Mouse (Mus musculus): ENCODE measurements at regions not wholly inside any gene's neighbourhood (a gene's known extent, or its start where the extent isn't known, plus 50 kb on each side); places are given as distances from the start of the nearest gene placed in this dataset.

DNA sequence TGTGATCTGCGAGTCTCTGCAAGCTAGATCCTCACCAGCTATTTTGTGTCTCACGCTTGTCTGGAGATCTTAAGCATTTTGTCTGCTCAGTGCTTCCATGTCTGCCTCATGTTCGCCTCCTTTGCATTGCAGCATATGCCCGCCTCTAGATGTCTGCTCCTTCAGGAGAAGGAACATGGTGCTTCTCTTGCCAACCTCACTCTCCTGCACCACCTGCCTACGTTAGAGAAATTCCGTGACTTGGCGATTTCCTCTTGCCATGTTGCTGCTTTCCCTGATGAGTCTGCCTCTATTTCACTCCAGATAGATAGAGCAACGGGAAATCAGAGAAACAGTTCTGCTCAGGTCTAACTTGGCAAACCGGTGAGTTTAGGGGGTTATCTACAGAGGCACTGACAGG, 126.2 kb downstream of the Dyrk2 start:
- Histone ChIP-seq H3K9ac (ENCODE audit: low read length) (no peak overlapping the region), H3K4me1 (replicated peaks; ENCODE audit: control insufficient read depth, insufficient read depth) (peaks cover 3% of the 10 kb centered on the region; the same call in 1 of the 2 replicates), H3K9me3 (ENCODE audit: control insufficient read depth, low read length) (no peaks in the 10 kb centered on the region), H3K4me2 (replicated peaks; ENCODE audit: low read depth) (no peak overlapping the region), H3K4me3 (ENCODE audit: low read depth, low read length) (no peak overlapping the region), H3K36me3 (ENCODE audit: control insufficient read depth, insufficient read depth, low read length) (no peaks in the 10 kb centered on the region), H3K27me3 (ENCODE audit: control insufficient read depth, insufficient read depth, low read length) (no peaks in the 10 kb centered on the region), H3K27ac (replicated peaks) (no peak overlapping the region)
- DNase-seq (ENCODE audit: low spot score) (no peak), ATAC-seq (ENCODE audit: low FRiP score, low TSS enrichment) (no peak)
- 87% methylated on average over 9 of the region's 9 CpGs for WGBS
- TF ChIP-seq EP300 (optimal IDR thresholded peaks at IDR 0.05) (no peak), CTCF (IDR thresholded peaks at IDR 0.05; ENCODE audit: low read depth) (no peak)

DNA sequence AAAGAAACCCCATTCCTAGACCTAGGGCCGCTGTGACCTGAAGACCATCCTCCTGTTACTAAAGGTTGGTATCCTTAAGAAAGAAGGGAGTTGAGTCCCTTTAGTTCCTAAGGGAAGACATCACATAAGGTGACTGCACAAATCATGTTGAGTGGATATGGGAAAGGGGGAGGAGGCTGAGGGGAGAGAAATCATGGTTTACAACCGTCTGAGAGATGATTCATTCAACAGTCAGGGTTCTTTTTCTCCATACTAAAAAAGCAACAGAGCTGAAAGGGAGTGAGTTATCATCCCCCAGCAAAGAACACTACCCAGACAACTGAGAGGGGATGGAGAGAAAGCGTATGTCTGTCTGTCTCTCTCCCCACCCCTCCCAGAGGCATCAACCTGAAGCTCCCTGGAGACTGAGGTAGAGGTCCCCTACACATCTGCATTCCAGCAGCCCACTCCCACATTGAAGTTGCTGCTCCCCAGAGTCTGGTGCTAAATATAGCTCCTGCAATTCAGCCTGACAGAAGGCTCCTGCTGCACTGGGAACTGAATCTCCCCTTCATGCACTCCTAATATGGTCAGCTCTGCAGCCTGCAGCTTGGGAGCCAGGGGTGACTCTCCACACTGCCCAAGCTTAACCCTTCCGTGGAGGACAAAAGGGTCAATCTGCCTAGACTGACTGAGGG, 123.2 kb downstream of the Dyrk2 start:
- no peak overlapping the region for H3K9ac ChIP-seq (ENCODE audit: low read length)
- TF ChIP-seq EP300 (optimal IDR thresholded peaks at IDR 0.05) (no peak), CTCF (IDR thresholded peaks at IDR 0.05; ENCODE audit: low read depth) (no peak)
- no peak overlapping the region for H3K4me3 ChIP-seq (ENCODE audit: low read depth, low read length)
- no peak for DNase-seq (ENCODE audit: low spot score)
- peaks cover 3% of the 10 kb centered on the region; the same call in 1 of the 2 replicates for H3K4me1 ChIP-seq (replicated peaks; ENCODE audit: control insufficient read depth, insufficient read depth)
- H3K4me2 ChIP-seq (replicated peaks; ENCODE audit: low read depth) = no peak overlapping the region
- 45% methylated on average over 4 of the region's 4 CpGs for WGBS
- no peaks in the 10 kb centered on the region for H3K36me3 ChIP-seq (ENCODE audit: control insufficient read depth, insufficient read depth, low read length)
- no peaks in the 10 kb centered on the region for H3K27me3 ChIP-seq (ENCODE audit: control insufficient read depth, insufficient read depth, low read length)
- peak overlapping the region; percentile 86 for H3K27ac ChIP-seq (replicated peaks)
- peak; percentile 77; the same call in 1 of the 2 replicates for ATAC-seq (ENCODE audit: low FRiP score, low TSS enrichment)
- H3K9me3 ChIP-seq (ENCODE audit: control insufficient read depth, low read length) = no peaks in the 10 kb centered on the region

DNA sequence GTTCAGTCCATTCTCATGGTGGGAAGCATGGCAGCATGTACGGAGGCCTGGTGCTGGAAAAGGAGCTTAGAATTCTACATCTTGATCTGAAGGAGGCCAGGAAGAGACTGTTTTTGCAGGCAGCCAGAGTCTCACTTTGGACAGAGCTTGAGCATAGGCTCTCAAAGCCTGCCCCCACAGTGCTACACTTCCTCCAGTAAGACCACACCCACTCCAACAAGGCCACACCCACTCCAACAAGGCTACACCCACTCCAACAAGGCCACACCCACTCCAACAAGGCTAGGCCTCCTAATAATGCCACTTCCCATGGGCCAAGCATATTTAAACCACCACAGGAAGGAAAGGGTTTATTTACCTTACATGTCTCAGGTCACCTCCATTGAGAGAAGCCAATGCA, 121.0 kb downstream of the Dyrk2 start:
- no peaks in the 10 kb centered on the region for H3K36me3 ChIP-seq (ENCODE audit: control insufficient read depth, insufficient read depth, low read length)
- WGBS = 90% methylated on average over 1 of the region's 1 CpGs
- no peak overlapping the region for H3K9ac ChIP-seq (ENCODE audit: low read length)
- DNase-seq (ENCODE audit: low spot score) (no peak), ATAC-seq (ENCODE audit: low FRiP score, low TSS enrichment) (0 out of 2 replicates have a peak, but pooled peaks have one; percentile 43)
- no peaks in the 10 kb centered on the region for H3K27me3 ChIP-seq (ENCODE audit: control insufficient read depth, insufficient read depth, low read length)
- H3K27ac ChIP-seq (replicated peaks) = no peak overlapping the region
- TF ChIP-seq CTCF (IDR thresholded peaks at IDR 0.05; ENCODE audit: low read depth) = no peak
- H3K4me1 ChIP-seq (replicated peaks; ENCODE audit: control insufficient read depth, insufficient read depth) = peaks cover 3% of the 10 kb centered on the region; the same call in 1 of the 2 replicates
- H3K9me3 ChIP-seq (ENCODE audit: control insufficient read depth, low read length) = no peaks in the 10 kb centered on the region
- H3K4me2 ChIP-seq (replicated peaks; ENCODE audit: low read depth) = no peak overlapping the region
- no peak overlapping the region for H3K4me3 ChIP-seq (ENCODE audit: low read depth, low read length)

DNA sequence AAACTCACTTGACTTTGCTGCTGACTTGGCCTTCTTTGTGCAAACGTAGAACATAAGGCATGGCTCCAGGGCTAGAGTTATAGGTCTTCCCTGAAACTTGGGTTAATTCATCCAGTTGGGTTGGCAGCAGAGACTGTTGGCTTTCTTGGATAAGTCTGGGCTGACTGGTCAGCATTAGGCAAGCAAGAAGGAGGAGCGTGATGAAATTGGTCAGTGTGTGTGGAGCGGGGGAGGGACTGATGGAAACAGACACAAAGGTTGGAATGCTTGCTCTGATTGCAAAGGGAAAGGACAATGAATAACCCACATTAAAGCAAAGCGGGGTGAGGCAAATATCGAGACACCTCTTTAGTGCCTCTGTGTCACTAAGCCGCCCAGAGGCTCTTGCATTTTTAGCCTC, 120.3 kb downstream of the Dyrk2 start:
- peaks cover 3% of the 10 kb centered on the region; the same call in 1 of the 2 replicates for H3K4me1 ChIP-seq (replicated peaks; ENCODE audit: control insufficient read depth, insufficient read depth)
- H3K9me3 ChIP-seq (ENCODE audit: control insufficient read depth, low read length) = no peaks in the 10 kb centered on the region
- no peak for DNase-seq (ENCODE audit: low spot score)
- H3K36me3 ChIP-seq (ENCODE audit: control insufficient read depth, insufficient read depth, low read length) = no peaks in the 10 kb centered on the region
- no peak for ATAC-seq (ENCODE audit: low FRiP score, low TSS enrichment)
- no peak overlapping the region for H3K9ac ChIP-seq (ENCODE audit: low read length)
- WGBS = 66% methylated on average over 6 of the region's 6 CpGs
- no peak overlapping the region for H3K4me3 ChIP-seq (ENCODE audit: low read depth, low read length)
- no peak overlapping the region for H3K27ac ChIP-seq (replicated peaks)
- no peaks in the 10 kb centered on the region for H3K27me3 ChIP-seq (ENCODE audit: control insufficient read depth, insufficient read depth, low read length)
- no peak overlapping the region for H3K4me2 ChIP-seq (replicated peaks; ENCODE audit: low read depth)
- TF ChIP-seq CTCF (IDR thresholded peaks at IDR 0.05; ENCODE audit: low read depth) = no peak
- no peak for TF ChIP-seq EP300 (optimal IDR thresholded peaks at IDR 0.05)

DNA sequence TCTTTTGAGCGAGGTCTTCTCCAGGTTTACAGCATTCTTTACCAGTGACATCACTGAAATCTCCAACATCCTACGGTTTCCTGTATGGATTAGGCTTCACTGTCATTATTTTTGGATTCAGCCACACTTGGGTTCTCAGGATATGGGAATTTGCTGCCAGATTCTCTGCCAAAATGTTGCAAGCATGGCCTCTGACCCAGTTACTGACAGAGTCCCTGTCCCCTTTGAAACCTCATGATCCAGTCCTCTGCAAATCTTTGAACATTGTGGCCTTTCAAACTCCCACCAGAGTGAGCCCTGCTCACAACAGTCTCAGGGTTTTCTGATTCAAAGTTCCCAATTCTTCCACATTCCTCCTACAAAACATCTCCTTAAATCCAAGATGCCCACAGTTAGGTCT, 118.9 kb downstream of the Dyrk2 start:
- Histone ChIP-seq H3K9me3 (ENCODE audit: control insufficient read depth, low read length) (no peaks in the 10 kb centered on the region), H3K4me1 (replicated peaks; ENCODE audit: control insufficient read depth, insufficient read depth) (peaks cover 3% of the 10 kb centered on the region; the same call in 1 of the 2 replicates), H3K36me3 (ENCODE audit: control insufficient read depth, insufficient read depth, low read length) (no peaks in the 10 kb centered on the region), H3K4me2 (replicated peaks; ENCODE audit: low read depth) (no peak overlapping the region), H3K4me3 (ENCODE audit: low read depth, low read length) (no peak overlapping the region), H3K27ac (replicated peaks) (no peak overlapping the region), H3K9ac (ENCODE audit: low read length) (no peak overlapping the region), H3K27me3 (ENCODE audit: control insufficient read depth, insufficient read depth, low read length) (no peaks in the 10 kb centered on the region)
- 61% methylated on average over 2 of the region's 2 CpGs for WGBS
- no peak for TF ChIP-seq EP300 (optimal IDR thresholded peaks at IDR 0.05)
- TF ChIP-seq CTCF (IDR thresholded peaks at IDR 0.05; ENCODE audit: low read depth) = no peak
- no peak for DNase-seq (ENCODE audit: low spot score)
- no peak for ATAC-seq (ENCODE audit: low FRiP score, low TSS enrichment)

DNA sequence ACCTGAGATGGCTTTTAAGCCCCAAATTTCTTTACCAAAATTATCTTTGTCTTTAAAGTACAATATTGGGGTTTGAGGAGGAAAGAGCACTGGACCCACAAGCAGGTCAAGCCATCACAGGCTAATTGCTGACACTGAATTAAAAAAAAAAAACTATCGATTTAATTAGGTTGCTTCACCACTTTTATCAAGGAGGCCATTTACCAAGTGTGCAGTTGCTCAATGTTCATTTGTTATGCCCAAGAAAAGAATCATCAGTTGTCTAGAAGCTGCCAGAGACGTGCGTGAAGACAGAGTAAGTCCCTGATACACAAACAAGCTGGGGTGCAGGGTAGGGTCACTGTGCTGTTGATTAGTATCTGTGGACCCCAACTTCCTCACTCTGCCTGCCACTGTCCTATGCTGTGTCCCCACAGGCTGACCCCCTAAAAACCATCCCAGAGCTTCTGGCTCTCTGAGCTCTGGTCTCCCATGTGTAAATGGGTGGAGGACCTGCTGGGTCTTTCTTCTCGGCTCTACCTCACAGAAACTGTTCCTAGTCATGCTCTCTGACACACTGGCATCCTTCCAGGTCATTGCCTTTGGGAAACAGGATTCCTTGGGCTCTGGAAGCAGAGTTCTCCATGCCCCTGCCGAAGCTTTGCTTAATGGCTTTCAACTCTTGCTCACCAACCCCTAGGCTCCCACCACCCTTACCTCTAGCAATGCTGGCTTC, 116.8 kb downstream of the Dyrk2 start:
- Histone ChIP-seq H3K4me3 (ENCODE audit: low read depth, low read length) (no peak overlapping the region), H3K27me3 (ENCODE audit: control insufficient read depth, insufficient read depth, low read length) (no peaks in the 10 kb centered on the region), H3K4me1 (replicated peaks; ENCODE audit: control insufficient read depth, insufficient read depth) (no peaks in the 10 kb centered on the region), H3K9me3 (ENCODE audit: control insufficient read depth, low read length) (no peaks in the 10 kb centered on the region), H3K27ac (replicated peaks) (no peak overlapping the region), H3K4me2 (replicated peaks; ENCODE audit: low read depth) (no peak overlapping the region), H3K9ac (ENCODE audit: low read length) (no peak overlapping the region), H3K36me3 (ENCODE audit: control insufficient read depth, insufficient read depth, low read length) (no peaks in the 10 kb centered on the region)
- TF ChIP-seq EP300 (optimal IDR thresholded peaks at IDR 0.05) (no peak), CTCF (IDR thresholded peaks at IDR 0.05; ENCODE audit: low read depth) (no peak)
- ATAC-seq (ENCODE audit: low FRiP score, low TSS enrichment) (no peak), DNase-seq (ENCODE audit: low spot score) (no peak)
- WGBS = 72% methylated on average over 5 of the region's 5 CpGs

All from stomach, postnatal 0 days (tissue).